Mouse (Mus musculus) intestine, embryonic 15.5 days (tissue): Measurements from ENCODE around the gene Spon1. TPM values are rescaled to one million over a fixed set of nuclear protein-coding genes. Genes with fewer than 3 reads are reported as not detected.
A peak's percentile ranks its signal among the peaks of the same experiment; 100 is the strongest.

Source experiments
- ATAC-seq: fragments of 200-750 bp; cut with Nextera tagmentation; 2 replicates; pipeline ENCODE4 v1.8.0; 2017; ENCODE audit warnings: moderate TSS enrichment, moderate library complexity
- H3K27ac ChIP-seq: fragments of 300-500 bp; sonication (generic); 2 replicates; pipeline ENCODE4 v1.5.1; 2015; ENCODE audit warnings: mild to moderate bottlenecking, inconsistent platforms
- H3K27me3 ChIP-seq: fragments of 300-500 bp; sonication (generic); replicated peaks from 2 replicates; pipeline ENCODE4 v1.6.1; 2015; ENCODE audit warnings: inconsistent platforms
- H3K36me3 ChIP-seq: fragments of 300-500 bp; sonication (generic); 2 replicates; pipeline ENCODE4 v1.6.1; 2015; ENCODE audit warnings: inconsistent platforms
- H3K4me1 ChIP-seq: fragments of 300-500 bp; sonication (generic); replicated peaks from 2 replicates; pipeline ENCODE4 v1.6.1; 2015; ENCODE audit warnings: inconsistent platforms
- H3K4me2 ChIP-seq: fragments of 300-500 bp; sonication (generic); replicated peaks from 2 replicates; pipeline ENCODE4 v1.6.1; 2015; ENCODE audit warnings: mild to moderate bottlenecking, inconsistent platforms
- H3K4me3 ChIP-seq: fragments of 300-500 bp; sonication (generic); replicated peaks from 2 replicates; pipeline ENCODE4 v1.5.1; 2015; ENCODE audit warnings: inconsistent platforms
- H3K9ac ChIP-seq: fragments of 300-500 bp; sonication (generic); 2 replicates; pipeline ENCODE4 v1.6.1; 2015; ENCODE audit warnings: inconsistent platforms
- H3K9me3 ChIP-seq: fragments of 300-500 bp; sonication (generic); 2 replicates; pipeline ENCODE4 v1.6.1; 2016; ENCODE audit warnings: inconsistent platforms
- WGBS: fragments of 180-500 bp; shearing (Covaris S2); methylation state at CpG from one replicate; pipeline ENCODE4 v1.1.7; 2015; 5-methylcytosine and 5-hydroxymethylcytosine counted together
- polyA plus RNA-seq: library from polyadenylated mRNA; unstranded; fragments of >200 nt; fragmentation: Nextera tagmentation; extraction: Ambion mirVana; gene quantifications from 2 replicates; pipeline ENCODE4 v1.2.1, GENCODE M21; 2015

Gene Spon1
- polyA plus RNA-seq, 1 experiment from 2014 or later = 11.9 TPM

DNA sequence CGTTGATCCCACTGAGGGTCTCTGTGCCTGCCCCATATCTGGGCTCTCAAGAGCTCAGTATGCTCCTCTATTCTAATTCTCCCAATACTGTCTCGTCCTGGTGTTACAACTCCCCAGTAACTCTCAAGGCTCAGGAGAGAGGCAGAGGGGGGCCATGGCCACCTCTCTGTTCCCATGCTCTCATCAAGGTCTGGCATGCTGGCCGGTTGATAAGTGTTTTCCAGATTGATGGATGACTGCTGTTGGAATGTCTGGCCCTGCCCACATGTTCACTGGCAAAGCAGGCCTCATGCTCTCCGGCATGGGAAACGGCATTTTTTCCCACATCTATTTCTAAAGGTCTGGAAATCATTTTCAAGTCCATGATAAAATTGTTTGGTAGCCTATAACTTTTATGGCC is 29.4 kb downstream of the Spon1 start:
- Histone ChIP-seq H3K27me3 (no peaks in the 10 kb centered on the region), H3K9me3 (no peaks in the 10 kb centered on the region), H3K27ac (no peak overlapping the region), H3K4me2 (no peak overlapping the region), H3K36me3 (no peaks in the 10 kb centered on the region), H3K9ac (no peak overlapping the region), H3K4me1 (no peaks in the 10 kb centered on the region), H3K4me3 (no peak overlapping the region)
- 60% methylated on average over 5 of the region's 5 CpGs for WGBS
- no peak for ATAC-seq

- no peaks in the 10 kb centered on the region for H3K36me3 ChIP-seq
- H3K9me3 ChIP-seq = no peaks in the 10 kb centered on the region
- ATAC-seq = peak; percentile 82
- H3K27me3 ChIP-seq = no peaks in the 10 kb centered on the region
- WGBS = 72% methylated on average over 4 of the region's 4 CpGs
- no peak overlapping the region for H3K27ac ChIP-seq
- H3K4me3 ChIP-seq = no peak overlapping the region
- H3K9ac ChIP-seq = no peak overlapping the region
- no peaks in the 10 kb centered on the region for H3K4me1 ChIP-seq
- H3K4me2 ChIP-seq = no peak overlapping the region
Observed at GRCm38 (mm10) chr7:113797134-113797533, 31.3 kb downstream of the Spon1 start.

DNA sequence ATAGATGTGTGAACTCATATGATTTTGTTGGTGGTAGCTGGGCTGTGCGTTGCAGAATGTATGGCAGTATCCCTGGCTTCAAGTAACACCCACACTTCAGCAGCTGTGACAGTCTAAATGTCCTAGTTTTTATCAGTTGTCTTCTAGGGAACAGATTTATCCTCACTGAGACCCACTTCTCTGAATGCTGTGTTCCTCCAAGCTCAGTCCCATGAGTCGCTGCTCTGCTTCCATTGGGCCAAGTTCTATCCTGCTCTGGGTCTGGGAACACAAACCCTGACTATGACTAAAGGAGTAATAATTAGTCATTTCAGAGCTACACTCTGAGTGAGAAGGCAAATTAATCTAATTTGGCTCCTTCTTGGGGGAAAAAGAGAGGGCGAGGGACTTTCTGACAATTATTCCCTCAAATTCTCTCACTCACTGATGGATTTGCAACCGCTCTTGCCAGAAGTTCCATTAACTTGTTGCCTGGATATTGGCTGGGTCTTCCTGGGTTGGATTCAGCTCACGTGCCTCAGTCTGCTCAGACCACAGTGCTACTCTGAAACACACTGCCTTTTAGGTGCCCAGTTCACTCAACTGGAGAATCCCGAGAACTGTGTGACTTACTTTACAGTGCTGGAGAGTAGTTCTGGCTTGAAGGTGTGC is 32.9 kb downstream of the Spon1 start:
- no peaks in the 10 kb centered on the region for H3K36me3 ChIP-seq
- no peak for ATAC-seq
- H3K4me3 ChIP-seq = no peak overlapping the region
- no peak overlapping the region for H3K27ac ChIP-seq
- no peak overlapping the region for H3K9ac ChIP-seq
- H3K4me1 ChIP-seq = no peaks in the 10 kb centered on the region
- H3K9me3 ChIP-seq = no peaks in the 10 kb centered on the region
- 87% methylated on average over 6 of the region's 6 CpGs for WGBS
- no peaks in the 10 kb centered on the region for H3K27me3 ChIP-seq
- no peak overlapping the region for H3K4me2 ChIP-seq

- 77% methylated on average over 1 of the region's 1 CpGs for WGBS
- Histone ChIP-seq H3K27ac (no peak overlapping the region), H3K4me3 (no peak overlapping the region), H3K36me3 (no peaks in the 10 kb centered on the region), H3K9me3 (no peaks in the 10 kb centered on the region), H3K27me3 (no peaks in the 10 kb centered on the region), H3K9ac (no peak overlapping the region), H3K4me1 (no peaks in the 10 kb centered on the region), H3K4me2 (no peak overlapping the region)
- peak; percentile 41; the same call in 1 of the 2 replicates for ATAC-seq
Observed at GRCm38 (mm10) chr7:113809781-113810180, 44.0 kb downstream of the Spon1 start.

DNA sequence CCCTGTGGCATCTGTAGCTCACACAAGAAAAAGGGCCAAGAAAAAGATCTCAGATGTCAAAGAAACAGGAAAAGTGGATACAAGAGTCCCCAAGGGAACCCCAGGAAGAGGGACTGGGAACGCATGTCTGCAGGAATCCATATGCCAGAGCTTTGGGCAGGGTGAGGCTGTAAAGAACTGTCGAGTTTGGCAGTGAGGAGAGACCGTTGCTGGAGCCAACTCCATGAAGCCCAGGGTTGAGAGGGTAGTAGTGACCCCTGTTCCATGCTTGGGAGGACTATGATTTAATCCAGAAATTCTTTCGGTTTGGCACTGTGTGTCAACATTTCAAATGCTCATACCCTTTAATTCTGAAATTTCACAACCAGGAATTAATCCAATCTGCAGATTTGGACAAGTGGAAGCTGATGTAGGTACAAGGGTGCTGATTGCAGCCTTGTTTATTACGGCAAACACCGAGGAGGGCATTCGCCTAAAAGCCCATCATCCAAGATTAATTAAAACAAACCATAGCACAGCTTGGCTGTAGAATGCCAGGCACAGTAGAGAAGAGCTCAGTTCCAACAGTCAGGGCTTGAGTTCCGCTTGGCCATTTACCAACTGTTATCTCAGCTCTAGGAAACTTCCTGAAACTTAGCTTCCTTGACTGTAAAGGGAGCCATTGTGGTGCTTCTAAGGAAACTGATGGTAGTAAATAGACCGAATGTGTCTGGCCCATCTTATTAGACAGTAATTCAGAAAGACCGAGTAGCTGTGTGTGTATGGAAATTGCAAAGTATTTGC is 45.8 kb downstream of the Spon1 start:
- H3K27me3 ChIP-seq = no peaks in the 10 kb centered on the region
- H3K9me3 ChIP-seq = no peaks in the 10 kb centered on the region
- no peak for ATAC-seq
- H3K27ac ChIP-seq = no peak overlapping the region
- H3K4me3 ChIP-seq = no peak overlapping the region
- H3K4me1 ChIP-seq = 0 out of 2 replicates have a peak, but pooled peaks cover 5% of the 10 kb centered on the region
- no peaks in the 10 kb centered on the region for H3K36me3 ChIP-seq
- 79% methylated on average over 10 of the region's 10 CpGs for WGBS
- no peak overlapping the region for H3K4me2 ChIP-seq
- no peak overlapping the region for H3K9ac ChIP-seq

GRCm38 (mm10) chr7:113814101-113814779 is 48.4 kb downstream of the Spon1 start:
- H3K27ac ChIP-seq = no peak overlapping the region
- H3K4me1 ChIP-seq = peaks cover 9% of the 10 kb centered on the region; the same call in 1 of the 2 replicates
- H3K36me3 ChIP-seq = no peaks in the 10 kb centered on the region
- no peak overlapping the region for H3K4me3 ChIP-seq
- H3K4me2 ChIP-seq = no peak overlapping the region
- no peak for ATAC-seq
- no peaks in the 10 kb centered on the region for H3K27me3 ChIP-seq
- WGBS = 92% methylated on average over 10 of the region's 10 CpGs
- no peaks in the 10 kb centered on the region for H3K9me3 ChIP-seq
- no peak overlapping the region for H3K9ac ChIP-seq

DNA sequence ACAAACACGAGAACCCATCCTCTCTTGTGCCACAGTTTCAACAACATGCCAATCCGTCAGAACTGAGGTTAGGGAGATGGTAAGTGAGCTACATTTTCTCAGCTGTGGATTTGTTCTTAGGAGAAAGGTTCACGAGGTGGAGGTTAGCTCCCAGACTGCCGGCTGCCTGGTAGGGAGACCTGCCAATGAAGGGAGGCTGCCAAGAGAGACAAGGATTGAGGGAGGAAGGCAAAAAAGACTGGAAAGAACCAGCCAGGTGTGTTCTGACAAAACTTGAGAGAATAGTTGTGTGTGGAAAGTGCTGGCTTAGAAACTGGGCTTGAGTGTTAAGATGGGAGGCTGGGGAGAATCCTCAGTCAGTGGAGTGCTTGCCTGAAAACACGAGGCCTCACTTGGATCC is 49.9 kb downstream of the Spon1 start:
- no peak overlapping the region for H3K4me3 ChIP-seq
- no peaks in the 10 kb centered on the region for H3K36me3 ChIP-seq
- no peaks in the 10 kb centered on the region for H3K27me3 ChIP-seq
- peaks cover 15% of the 10 kb centered on the region; the same call in 1 of the 2 replicates for H3K4me1 ChIP-seq
- no peak overlapping the region for H3K27ac ChIP-seq
- no peak overlapping the region for H3K9ac ChIP-seq
- no peaks in the 10 kb centered on the region for H3K9me3 ChIP-seq
- WGBS = 69% methylated on average over 5 of the region's 5 CpGs
- no peak for ATAC-seq
- H3K4me2 ChIP-seq = no peak overlapping the region

DNA sequence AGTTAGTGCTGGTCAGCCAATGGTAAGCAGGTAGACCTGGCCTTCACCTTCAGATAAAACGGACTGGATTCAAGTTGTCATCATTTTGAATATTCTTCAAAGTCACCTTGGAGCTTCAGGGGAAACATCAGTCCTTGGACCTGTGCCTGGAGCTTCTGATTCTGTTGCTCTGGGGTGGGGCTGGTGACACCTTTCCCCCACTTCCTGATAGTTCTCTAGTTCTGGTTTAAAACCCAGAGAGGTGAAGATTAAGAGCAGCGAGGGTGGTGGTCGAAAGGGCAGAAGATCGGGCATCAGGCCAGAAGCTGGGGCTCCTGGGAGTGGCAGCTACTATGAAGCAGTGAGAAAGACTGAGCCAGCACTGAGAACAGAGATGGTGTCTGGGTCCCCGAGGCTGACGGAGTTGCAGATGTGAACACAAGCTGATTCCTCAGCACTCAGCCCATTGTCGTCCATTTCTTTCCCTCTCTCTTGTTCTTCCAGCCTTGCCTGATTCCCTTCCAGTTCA is 51.1 kb downstream of the Spon1 start:
- H3K4me3 ChIP-seq = no peak overlapping the region
- H3K27ac ChIP-seq = no peak overlapping the region
- H3K9me3 ChIP-seq = no peaks in the 10 kb centered on the region
- H3K9ac ChIP-seq = no peak overlapping the region
- peaks cover 16% of the 10 kb centered on the region; the same call in 1 of the 2 replicates for H3K4me1 ChIP-seq
- H3K4me2 ChIP-seq = no peak overlapping the region
- H3K36me3 ChIP-seq = no peaks in the 10 kb centered on the region
- peak; percentile 61 for ATAC-seq
- no peaks in the 10 kb centered on the region for H3K27me3 ChIP-seq
- WGBS = 72% methylated on average over 7 of the region's 7 CpGs

DNA sequence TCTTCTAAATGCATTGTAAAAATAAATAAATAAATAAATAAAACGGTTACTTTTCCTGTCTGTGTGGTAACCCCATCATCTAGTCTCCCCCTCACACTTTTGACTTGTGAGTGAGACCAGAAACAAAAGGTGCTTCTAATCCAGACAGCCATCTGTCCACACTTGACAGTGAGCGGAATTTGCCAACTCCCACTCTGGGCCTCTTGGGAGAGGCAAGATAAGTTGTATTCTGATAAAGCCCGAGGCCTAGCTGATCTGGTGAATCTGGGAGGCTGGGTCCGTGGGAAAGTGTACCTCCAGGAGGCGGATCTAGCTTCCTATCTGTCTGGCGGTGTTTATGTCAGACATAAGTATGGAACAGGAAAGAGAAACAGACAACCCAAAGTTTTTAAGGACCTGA is 52.3 kb downstream of the Spon1 start:
- no peaks in the 10 kb centered on the region for H3K9me3 ChIP-seq
- no peaks in the 10 kb centered on the region for H3K27me3 ChIP-seq
- H3K9ac ChIP-seq = no peak overlapping the region
- H3K4me2 ChIP-seq = no peak overlapping the region
- H3K27ac ChIP-seq = no peak overlapping the region
- peak; percentile 74 for ATAC-seq
- no peak overlapping the region for H3K4me3 ChIP-seq
- no peaks in the 10 kb centered on the region for H3K36me3 ChIP-seq
- peaks cover 18% of the 10 kb centered on the region; the same call in 1 of the 2 replicates for H3K4me1 ChIP-seq
- WGBS = 27% methylated on average over 6 of the region's 6 CpGs

DNA sequence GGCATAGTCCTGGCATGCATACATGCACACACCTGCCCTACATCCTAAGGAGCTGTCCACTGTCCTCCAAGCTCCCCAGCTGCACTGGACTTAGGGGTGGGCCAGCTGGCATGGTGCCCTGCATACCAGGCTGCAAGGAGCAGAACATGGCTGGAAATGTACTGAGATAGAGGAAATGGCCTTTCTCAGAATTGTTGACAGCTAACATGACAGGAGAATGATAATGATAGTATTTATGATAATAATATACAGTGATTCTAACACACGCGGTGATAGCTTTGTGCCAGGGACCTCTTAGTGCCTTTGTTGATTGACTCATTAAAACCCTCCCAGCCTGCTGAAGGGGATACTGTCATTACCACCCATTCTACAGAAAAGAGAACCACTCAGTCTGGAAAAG is 54.4 kb downstream of the Spon1 start:
- no peaks in the 10 kb centered on the region for H3K27me3 ChIP-seq
- H3K9me3 ChIP-seq = no peaks in the 10 kb centered on the region
- no peak overlapping the region for H3K4me3 ChIP-seq
- H3K9ac ChIP-seq = no peak overlapping the region
- no peak overlapping the region for H3K27ac ChIP-seq
- H3K4me2 ChIP-seq = no peak overlapping the region
- ATAC-seq = no peak
- H3K36me3 ChIP-seq = no peaks in the 10 kb centered on the region
- WGBS = 50% methylated on average over 2 of the region's 2 CpGs
- H3K4me1 ChIP-seq = peaks cover 22% of the 10 kb centered on the region; the same call in 1 of the 2 replicates

GRCm38 (mm10) chr7:113823026-113823425 is 57.2 kb downstream of the Spon1 start:
- Histone ChIP-seq H3K4me3 (no peak overlapping the region), H3K27me3 (no peaks in the 10 kb centered on the region), H3K9me3 (no peaks in the 10 kb centered on the region), H3K36me3 (no peaks in the 10 kb centered on the region), H3K9ac (no peak overlapping the region), H3K27ac (no peak overlapping the region), H3K4me1 (0 out of 2 replicates have a peak, but pooled peaks cover 25% of the 10 kb centered on the region), H3K4me2 (no peak overlapping the region)
- ATAC-seq = peak; percentile 11; the same call in 1 of the 2 replicates
- 36% methylated on average over 3 of the region's 3 CpGs for WGBS

- Histone ChIP-seq H3K9me3 (no peaks in the 10 kb centered on the region), H3K9ac (no peak overlapping the region), H3K4me3 (no peak overlapping the region), H3K4me1 (peaks cover 24% of the 10 kb centered on the region; the same call in 1 of the 2 replicates), H3K36me3 (no peaks in the 10 kb centered on the region), H3K27ac (no peak overlapping the region), H3K27me3 (no peaks in the 10 kb centered on the region), H3K4me2 (no peak overlapping the region)
- WGBS = 89% methylated on average over 6 of the region's 6 CpGs
- no peak for ATAC-seq
Observed at GRCm38 (mm10) chr7:113824651-113825050, 58.9 kb downstream of the Spon1 start.
